Mouse (Mus musculus) adrenal gland, adult 18-20 months (tissue): ENCODE measurements at regions not wholly inside any gene's neighbourhood (a gene's known extent, or its start where the extent isn't known, plus 50 kb on each side); places are given as distances from the start of the nearest gene placed in this dataset.

Experiments
- DNase-seq, 2 experiments: peaks; one replicate each; pipeline ENCODE4 v3.0.0; 2021 to 2022; ENCODE audit warnings: low spot score in 2 of 2

DNA sequence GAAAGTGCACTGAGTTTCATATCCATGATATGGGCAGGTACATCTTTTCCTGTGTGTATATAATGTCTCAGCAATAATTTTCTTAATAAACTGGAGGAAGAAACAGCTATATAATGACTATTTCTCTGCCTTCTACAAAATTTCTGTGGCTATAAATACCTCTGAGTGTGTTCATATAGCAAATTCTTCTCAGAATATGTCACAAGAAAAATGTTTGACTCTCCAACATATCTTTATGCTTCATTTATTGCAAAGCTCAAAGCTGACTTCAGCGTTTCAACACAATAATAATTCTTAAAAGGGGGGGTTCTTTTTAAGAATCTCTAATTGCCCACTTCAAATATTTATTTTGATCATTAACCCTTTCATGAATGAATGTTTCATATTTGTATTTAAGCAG, 310.0 kb upstream of the Paip1 start:
- DNase-seq = no peak

GRCm38 (mm10) chr13:119140436-119140835, 288.0 kb upstream of the Paip1 start:
- no peak for DNase-seq

DNA sequence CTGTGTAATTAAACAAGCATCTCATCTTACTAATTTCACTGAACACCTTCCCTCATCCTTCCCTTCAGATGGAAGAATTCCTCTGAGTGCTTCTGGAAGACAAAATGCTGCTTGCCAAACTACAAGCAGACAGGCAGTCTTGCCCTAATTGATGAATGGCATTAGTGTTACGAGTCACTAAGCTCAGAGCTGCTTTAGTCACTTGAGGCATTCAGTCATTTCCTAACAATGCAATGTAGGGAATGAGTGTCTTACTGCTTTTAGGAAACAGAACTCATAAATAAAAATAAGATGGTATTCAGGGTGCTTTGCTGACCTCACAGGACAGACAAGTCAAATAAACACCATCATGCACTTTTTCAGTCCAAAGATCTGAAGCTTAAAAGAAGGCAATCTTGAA, 285.1 kb upstream of the Paip1 start:
- no peak for DNase-seq

DNA sequence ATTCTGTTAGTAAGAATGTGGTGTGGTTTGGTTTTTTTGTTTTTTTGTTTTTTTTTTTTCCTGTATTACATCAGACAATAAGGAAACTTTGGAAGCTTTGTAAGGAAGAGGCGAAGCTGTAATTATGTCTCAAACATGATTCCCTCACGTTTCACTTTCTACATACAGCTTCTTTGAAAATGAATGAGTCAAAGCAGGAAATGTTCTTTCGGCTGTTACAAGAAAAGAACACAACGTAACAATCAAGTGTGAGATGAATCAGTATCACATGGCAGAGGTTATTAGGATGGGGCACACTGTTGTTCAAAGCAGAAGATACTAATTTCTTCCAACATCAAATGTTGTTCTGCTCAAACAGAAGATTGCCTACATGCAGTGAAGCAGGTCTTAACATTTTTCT, 282.7 kb upstream of the Paip1 start:
- no peak for DNase-seq

DNA sequence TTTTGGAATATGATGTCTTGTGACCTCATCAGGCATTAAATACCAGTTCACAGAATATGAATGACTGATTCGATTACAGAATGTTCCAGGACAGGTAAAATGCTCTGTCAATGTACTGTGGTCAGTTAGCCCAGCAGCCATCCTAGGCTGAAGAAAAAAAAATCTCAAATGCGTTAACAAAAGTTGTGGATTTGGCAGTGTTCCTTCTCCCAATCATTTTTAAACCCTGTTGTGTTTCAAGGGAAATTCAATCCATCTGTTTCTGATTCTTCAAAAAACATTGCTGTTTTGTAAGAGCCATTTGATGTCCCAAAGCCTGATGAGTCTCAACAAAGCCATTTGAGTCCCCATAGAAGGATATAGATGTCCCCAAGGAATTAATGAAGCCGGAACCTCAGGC, 280.7 kb upstream of the Paip1 start:
- DNase-seq = no peak

DNA sequence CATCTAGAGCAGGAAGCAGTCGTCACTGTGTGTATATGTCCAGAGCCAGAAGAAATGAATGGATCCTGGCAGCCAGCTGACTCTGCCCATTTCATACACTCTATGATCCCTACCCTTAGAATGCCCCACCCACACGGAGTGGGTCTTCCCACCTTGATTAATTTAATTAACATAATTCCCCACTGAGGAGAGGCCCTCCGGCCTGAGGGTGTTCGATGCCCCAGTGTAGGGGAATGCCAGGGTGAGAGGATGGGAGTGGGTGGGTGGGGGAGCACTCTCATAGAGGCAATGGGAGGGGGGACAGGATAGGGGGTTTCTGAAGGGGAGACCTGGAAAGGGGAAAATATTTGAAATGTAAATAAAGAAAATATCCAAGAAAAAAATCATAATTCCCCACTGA, 279.3 kb upstream of the Paip1 start:
- DNase-seq = no peak

DNA sequence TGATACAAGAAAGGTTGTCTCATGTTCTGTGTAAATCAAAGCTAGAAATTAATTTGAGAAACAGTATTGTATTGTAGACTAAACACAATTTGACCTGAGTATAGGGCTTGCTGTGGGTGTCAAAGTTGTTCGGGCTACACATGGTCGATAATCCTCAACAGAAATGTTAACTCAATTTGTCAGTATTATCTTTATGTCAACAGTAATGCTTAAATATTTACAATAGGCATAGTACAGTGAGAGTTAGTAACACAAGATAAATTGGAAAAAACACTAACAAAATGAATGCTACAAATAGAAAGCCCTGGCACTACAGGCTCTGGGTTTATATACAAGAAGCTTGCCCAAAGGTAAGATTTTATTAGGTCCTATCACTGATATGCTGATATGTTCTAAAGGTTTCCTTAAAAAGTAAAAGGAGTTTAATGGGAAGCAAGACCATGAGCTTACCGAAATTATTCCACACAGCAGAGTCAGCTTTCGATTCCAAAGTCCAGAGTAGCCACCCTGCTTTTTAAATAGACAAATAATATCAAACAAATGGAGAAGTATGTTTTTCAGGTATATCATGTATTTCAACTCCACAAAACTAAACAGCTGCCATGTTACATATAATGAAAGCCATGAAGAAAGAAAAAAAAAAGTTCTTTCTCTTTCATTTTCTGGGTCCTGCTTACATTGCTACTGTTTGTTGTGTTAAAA, 277.4 kb upstream of the Paip1 start:
- DNase-seq = no peak

- DNase-seq = no peak
Measured at GRCm38 (mm10) chr13:119177753-119178152, 250.6 kb upstream of the Paip1 start.

DNA sequence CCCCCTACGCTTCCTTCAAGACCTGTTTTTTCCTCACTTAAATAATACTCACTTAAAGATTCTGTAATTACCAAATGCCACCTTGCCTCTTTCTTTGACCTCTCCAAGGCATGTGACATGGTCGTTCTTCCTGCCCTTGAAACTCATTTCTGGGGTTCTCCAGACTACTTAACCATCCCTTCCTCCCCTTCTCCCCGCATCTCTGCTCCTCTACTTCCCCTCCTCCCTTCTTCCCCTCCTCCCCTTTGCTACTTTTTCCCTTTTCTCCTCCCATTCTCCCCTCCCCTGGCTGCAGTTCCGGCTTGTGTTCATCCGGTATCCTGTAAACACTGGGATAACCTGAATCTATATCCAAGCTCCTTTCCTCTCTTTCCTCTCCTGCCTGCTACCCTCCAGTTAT, 250.2 kb upstream of the Paip1 start:
- no peak for DNase-seq

GRCm38 (mm10) chr13:119179157-119179920, 249.1 kb upstream of the Paip1 start:
- DNase-seq = no peak

GRCm38 (mm10) chr13:119184322-119184877, 244.0 kb upstream of the Paip1 start:
- DNase-seq = no peak

GRCm38 (mm10) chr13:119185567-119186143, 242.7 kb upstream of the Paip1 start:
- no peak for DNase-seq

DNA sequence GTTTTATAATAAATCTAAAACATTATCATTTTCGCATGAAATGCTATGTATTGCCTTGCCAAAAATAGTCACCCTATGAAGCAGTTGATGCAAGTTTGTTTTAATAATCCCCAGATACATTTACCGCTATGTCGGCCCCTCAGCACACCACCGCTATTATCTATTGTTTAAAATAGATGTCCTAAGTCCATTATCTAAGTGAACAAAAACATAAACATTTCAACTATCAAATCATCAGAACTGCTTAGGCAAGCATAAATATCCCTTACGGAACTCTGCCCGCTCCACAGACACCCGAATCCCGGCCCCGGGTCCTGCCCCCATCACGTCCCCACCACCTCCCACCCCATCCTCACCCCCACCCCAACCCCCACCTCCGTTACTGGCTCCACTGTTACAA, 196.8 kb upstream of the Paip1 start:
- no peak for DNase-seq

GRCm38 (mm10) chr13:119232100-119233029, 196.0 kb upstream of the Paip1 start:
- no peak for DNase-seq

- no peak for DNase-seq
Measured at GRCm38 (mm10) chr13:119233030-119233385, 195.4 kb upstream of the Paip1 start.

GRCm38 (mm10) chr13:119233869-119234268, 194.5 kb upstream of the Paip1 start:
- DNase-seq = no peak

DNA sequence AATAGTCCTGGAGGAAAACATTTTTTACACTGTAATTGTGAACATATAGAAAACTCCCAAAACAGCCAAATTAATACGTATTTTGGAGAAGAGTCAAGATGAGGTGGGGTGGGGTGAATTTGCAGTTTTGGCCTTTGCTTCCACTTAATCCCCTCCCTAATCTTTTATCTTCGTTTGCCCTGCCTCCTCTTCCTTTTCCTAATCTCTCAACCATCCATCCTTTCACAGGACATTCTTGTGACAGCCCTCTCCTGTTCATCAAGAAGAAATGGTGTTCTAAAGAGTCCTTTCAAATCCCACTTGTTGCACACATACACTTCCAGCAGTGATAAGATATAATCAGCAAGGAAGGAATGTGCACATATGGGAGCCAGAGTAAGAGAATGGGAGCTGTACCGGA, 186.0 kb upstream of the Paip1 start:
- DNase-seq = no peak

DNA sequence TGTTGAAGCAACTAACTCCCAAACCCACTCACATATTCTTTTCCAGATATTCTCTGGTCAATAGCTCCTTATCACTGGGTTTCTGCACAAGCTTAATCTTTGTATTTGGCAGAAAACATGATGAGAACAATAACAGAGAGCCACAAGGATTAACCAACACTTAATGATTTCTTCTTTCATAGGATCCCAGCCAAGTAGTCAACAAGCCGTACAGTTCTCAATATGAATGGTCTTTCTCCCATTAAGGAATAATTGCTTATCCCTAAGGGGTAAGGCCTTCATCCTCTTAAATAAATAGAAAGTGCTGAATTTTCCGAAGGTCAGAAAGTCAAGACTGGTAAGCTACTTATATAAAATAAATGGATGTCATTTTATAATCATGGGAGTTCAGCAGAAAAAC, 181.3 kb upstream of the Paip1 start:
- DNase-seq = no peak

- DNase-seq = no peak
Measured at GRCm38 (mm10) chr13:119252006-119252405, 176.4 kb upstream of the Paip1 start.

GRCm38 (mm10) chr13:119256350-119256749, 172.1 kb upstream of the Paip1 start:
- DNase-seq = no peak

GRCm38 (mm10) chr13:119258515-119258914, 169.9 kb upstream of the Paip1 start:
- no peak for DNase-seq
